Mouse (Mus musculus): Measurements from ENCODE around the gene Fam184b.

The Fam184b gene

DNA sequence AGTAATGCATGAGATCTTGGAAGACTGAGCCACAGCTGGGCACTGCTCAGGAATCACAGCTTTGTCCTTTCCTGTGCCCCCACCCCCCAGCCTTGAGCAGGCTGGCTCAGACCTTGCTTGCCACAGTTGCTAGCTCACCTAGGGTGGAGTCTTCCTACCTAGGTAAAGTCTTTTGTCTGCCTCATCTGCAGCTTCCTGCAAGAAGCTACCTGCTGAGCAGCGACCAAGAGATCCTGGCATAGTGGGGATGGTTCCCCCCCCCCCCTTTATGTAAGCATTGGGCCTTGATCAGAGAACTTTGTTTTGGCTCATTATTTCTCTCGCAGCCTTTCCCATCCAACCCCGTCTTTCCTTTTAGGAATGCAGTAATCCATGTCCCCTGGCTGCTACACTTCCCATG, 17.9 kb downstream of the Fam184b start:
- in situ Hi-C loops (cut with MboI, MseI), result no loop called here

- in situ Hi-C loops (cut with MboI, MseI), result no loop called here
These were observed 40.4 kb downstream of the Fam184b start for GRCm38 (mm10) chr5:45599056-45599455.

GRCm38 (mm10) chr5:45595363-45596039, 43.9 kb downstream of the Fam184b start:
- in situ Hi-C loops (cut with MboI, MseI), result no loop called here

DNA sequence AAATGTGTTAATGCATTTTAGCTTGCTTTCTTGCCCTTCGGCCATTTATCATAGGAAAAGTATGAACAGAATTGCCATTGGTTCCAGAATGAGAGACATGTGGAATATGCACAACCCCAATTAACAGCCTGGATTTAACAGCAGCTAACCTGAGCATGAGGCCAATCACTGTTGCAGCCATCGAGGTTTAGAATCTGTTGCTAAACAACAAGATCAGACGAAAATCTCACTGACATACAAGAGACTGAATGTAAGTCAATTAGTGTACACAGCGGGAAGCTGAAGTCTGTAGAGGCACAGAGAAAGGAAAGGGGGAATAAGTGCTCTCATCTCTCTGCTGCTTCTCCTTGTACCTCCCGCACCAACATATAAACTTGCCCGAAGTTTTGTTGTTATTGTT, 46.1 kb downstream of the Fam184b start:
- in situ Hi-C loops (cut with MboI, MseI), result no loop called here

GRCm38 (mm10) chr5:45590094-45590493, 49.3 kb downstream of the Fam184b start:
- in situ Hi-C loops (cut with MboI, MseI), result no loop called here

DNA sequence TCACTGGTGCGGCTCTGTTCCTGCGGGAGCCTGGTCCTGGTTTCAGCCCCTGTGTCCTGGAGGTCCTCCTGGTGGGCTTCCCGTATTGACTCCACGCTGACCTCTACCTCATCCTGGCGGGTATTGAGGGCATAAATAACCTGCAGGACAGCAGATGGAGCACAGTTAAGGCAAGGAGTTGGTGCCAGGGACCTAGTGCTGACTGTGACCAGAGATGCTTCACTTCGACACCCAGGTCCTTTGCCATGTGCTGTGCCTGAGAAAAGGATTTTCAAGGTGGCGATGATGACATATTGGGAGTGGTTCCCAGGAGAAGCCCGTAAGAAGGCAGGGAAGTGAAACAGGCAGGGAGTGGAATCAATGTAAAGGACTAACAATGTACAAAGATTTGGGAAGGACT, 54.8 kb downstream of the Fam184b start:
- in situ Hi-C loops (cut with MboI, MseI), result no loop called here

DNA sequence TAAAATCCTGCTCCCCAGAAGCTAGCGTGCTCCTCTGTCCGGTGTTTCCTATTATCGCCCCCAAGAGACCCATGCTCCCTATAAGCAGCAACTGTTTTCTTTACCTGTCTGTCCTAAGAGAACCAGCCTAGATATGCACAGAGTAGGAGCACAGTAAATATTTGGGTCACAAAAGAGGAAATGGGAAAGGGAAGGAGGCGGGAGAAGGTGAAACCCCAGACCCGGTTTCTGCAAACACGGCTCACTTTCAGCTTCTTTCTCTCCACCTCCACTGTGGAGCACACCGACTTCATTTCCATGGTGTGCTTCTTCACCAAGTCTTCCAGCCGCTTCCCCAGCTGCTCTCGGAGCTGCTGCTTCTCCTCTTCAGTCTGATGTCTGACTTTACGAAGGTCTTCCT, 59.1 kb downstream of the Fam184b start:
- in situ Hi-C loops (cut with MboI, MseI), result no loop called here

- in situ Hi-C loops (cut with MboI, MseI), result loop anchor here in 1 of 2 experiments (5.0 kb wide), 1 partner anchor 65 kb away; no protein-coding TSS in a partner anchor
These were observed 62.0 kb downstream of the Fam184b start for GRCm38 (mm10) chr5:45577376-45577775.

- in situ Hi-C loops (cut with MboI, MseI), result loop anchor here in 1 of 2 experiments (5.0 kb wide), 1 partner anchor 66 kb away; no protein-coding TSS in a partner anchor
These were observed 62.7 kb downstream of the Fam184b start for GRCm38 (mm10) chr5:45576716-45577115.

DNA sequence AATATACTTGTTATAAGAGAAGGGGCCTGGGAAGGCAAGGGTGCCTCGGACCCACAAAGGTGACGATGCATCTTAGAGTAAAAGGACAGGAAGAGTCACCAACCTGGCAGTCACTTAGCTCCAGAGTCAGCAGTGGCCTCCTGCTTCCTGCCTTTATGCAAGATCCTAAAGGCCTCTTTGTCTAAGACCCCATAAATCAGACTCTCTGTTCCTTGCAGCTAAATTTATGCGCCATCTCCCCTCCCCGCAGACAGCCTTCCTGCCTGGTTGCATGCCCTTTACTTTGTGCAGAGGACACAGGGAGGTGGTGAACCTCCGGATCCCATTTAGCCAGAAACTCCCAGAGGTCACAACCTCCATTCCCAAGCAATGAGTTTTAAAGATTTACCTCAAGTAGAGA, 66.6 kb downstream of the Fam184b start:
- in situ Hi-C loops (cut with MboI, MseI), result loop anchor here in 1 of 2 experiments (25.0 kb wide), 1 partner anchor 764 kb away; no protein-coding TSS in a partner anchor

DNA sequence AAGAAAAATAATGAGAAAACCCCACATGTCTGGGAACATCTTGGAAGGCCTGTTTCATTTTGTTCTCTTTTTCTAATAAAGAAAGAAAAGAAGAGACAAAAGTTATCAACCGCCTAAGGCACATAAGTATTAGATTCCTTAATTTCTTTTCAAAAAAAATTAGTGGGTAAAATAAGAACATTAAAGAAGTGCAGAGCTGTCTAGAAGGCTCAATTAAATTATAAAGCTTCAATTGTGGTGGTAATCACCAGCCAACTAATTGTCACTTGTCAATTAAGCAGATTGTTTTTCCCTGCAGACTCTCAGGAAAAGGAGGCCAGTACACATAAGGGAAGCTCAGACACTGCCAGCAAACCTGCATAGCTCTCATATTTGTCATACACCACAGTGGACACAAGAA, 73.6 kb downstream of the Fam184b start:
- in situ Hi-C loops (cut with MboI, MseI), result loop anchor here in 1 of 2 experiments (25.0 kb wide), 1 partner anchor 771 kb away; no protein-coding TSS in a partner anchor

GRCm38 (mm10) chr5:45564054-45564453, 75.4 kb downstream of the Fam184b start:
- in situ Hi-C loops (cut with MboI, MseI), result loop anchor here in 1 of 2 experiments (25.0 kb wide), 1 partner anchor 773 kb away; no protein-coding TSS in a partner anchor

DNA sequence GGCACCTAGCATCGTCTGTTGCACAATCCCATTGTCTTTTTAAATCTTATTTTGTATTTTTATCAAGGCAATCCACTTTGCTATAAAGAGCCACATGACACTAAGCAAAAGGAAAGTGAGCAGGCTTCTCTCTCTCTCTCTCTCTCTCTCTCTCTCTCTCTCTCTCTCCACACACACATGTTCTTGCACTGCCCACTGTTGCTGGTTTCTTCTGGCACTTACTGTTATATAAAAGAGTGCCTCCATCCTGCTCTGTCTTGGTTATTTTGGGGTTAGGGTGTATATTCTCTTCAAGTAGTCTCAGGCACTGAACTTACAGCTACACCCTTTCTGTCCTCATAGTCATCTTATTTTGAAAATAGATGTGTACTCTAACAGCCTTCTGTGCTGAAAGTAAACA, 89.8 kb downstream of the Fam184b start:
- in situ Hi-C loops (cut with MboI, MseI), result loop anchor here in 1 of 2 experiments (10.0 kb wide), 1 partner anchor 795 kb away; no protein-coding TSS in a partner anchor

DNA sequence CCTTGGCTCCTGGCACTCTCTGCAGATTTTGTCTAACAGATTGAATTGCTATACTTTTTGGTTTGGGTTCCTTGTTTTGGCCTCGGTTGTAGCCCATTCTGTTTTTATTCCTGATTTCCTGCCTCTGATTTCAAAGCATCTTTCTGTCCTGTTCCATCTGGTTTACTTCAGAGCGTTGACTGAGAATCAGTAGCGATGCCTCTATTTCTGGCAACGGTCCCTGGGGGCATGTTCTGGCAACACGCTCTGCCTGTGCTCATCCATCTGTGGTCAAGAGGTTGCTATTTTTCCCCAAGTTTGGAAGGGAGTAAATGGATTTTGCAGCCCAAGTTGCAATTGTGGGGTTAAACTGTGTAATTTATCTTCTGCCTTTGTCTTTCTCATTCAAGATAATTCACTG, 96.0 kb downstream of the Fam184b start:
- in situ Hi-C loops (cut with MboI, MseI), result loop anchor here in 1 of 2 experiments (10.0 kb wide), 1 partner anchor 801 kb away; no protein-coding TSS in a partner anchor

GRCm38 (mm10) chr5:45539502-45539901, 99.9 kb downstream of the Fam184b start:
- in situ Hi-C loops (cut with MboI, MseI), result loop anchor here in 1 of 2 experiments (5.0 kb wide), 1 partner anchor 67 kb away; no protein-coding TSS in a partner anchor

GRCm38 (mm10) chr5:45535177-45535576, 104.2 kb downstream of the Fam184b start:
- in situ Hi-C loops (cut with MboI, MseI), result loop anchor here in 1 of 2 experiments (5.0 kb wide), 1 partner anchor 63 kb away; no protein-coding TSS in a partner anchor

DNA sequence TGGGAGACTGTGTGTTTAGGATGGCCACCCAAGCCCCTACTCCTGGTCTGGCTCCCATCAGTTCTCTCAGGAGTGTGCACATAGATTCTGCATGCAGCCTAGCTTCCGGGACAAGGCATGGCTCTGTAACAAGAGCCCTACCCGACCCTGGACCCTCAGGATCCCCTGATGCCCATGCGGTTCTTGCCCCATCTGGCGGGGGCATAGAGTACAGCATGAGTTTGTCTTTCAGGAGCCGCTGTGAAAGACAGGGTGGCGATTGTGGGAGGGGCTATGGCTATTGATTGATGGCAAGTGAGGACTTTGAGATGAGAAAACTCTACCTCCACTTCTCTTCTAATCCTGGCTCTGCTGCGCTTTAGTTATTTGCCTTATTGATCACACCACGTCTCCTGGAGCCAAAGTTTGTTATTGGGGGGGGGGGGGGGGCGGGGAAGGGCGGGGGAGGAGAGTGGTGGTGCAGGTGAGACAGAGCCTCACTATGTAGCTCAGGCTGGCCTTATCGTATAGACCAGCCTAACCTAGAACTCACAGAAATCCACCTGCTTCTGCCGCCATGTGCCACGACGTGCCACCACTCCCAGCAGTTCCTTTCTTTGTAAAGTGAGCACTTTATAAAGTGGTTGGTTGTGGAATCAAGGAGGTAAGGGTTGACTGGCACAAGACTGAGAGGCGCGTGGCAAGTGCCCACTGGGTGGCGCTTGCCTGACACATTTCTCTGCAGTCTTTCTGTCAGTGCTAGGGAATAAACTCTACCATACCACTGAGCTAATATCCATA, 104.9 kb downstream of the Fam184b start:
- in situ Hi-C loops (cut with MboI, MseI), result loop anchor here in 1 of 2 experiments (5.0 kb wide), 1 partner anchor 62 kb away; no protein-coding TSS in a partner anchor

DNA sequence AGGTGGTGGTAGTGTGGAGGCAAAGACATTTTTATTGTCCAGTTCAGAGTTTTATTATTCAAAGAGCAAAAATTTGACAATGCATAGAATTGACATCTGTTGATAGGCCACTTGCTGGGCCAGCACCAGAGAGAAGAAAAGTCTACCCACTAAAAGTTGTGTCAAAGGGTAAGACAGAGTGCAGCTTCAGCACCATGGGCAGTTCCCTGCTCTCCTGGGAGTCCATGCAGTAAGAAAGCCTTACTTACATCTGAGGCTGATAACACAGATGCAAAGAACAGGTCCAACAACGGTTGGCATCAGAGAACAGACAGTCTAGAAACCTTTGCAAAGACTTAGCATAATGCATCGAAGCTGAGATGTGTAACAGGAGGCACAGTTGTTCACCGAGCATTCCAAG, 109.7 kb downstream of the Fam184b start:
- in situ Hi-C loops (cut with MboI, MseI), result loop anchor here in 1 of 2 experiments (5.0 kb wide), 1 partner anchor 138 kb away; the partner anchor contains the start of gene Ncapg

DNA sequence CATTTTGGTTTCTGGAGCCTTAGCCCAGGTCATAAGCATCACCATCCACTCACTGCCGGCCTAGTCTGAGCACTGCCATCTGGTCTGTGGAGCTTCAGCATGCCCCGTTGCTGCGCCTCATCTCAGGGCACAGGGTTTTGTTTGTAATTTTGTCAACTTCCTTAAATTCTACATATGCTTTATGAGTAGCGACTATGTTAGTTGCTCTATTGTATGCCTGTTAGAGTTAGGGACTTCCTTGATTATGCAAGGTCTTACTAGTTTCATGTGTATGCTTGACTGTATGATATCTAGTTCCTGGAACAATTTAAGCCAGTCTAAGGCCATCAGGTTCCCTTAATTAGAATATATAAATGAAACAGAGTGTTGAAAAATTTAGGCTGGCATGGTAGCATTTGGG, 113.1 kb downstream of the Fam184b start:
- in situ Hi-C loops (cut with MboI, MseI), result loop anchor here in 1 of 2 experiments (5.0 kb wide), 1 partner anchor 141 kb away; the partner anchor contains the start of gene Ncapg

- in situ Hi-C loops (cut with MboI, MseI), result loop anchor here in 1 of 2 experiments (5.0 kb wide), 1 partner anchor 142 kb away; the partner anchor contains the start of gene Ncapg
These were observed 114.3 kb downstream of the Fam184b start for GRCm38 (mm10) chr5:45525101-45525500.

DNA sequence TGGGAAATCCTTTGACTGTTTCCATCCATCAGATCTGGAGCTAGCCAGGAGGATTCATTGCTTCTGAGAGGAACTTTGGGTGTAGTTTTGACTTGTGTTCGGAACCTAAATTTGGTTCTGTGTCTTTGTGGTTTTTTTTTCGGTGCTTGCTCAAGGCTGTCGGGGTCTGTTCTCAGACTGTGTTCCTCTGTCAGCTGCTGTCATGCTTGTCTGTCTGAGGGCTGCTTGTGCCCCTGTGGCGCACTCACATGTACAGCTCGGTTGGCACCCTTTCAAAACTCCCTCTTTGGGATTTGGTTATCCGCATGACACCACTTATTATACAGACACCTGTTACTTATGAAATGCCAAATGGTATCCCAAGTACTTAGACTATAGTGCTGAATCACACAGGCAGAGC, 117.8 kb downstream of the Fam184b start:
- in situ Hi-C loops (cut with MboI, MseI), result loop anchor here in 1 of 2 experiments (5.0 to 25.0 kb wide), 2 partner anchors 146 to 341 kb away; partner anchors contain the start of genes Lcorl and Ncapg

GRCm38 (mm10) chr5:45520809-45521110, 118.7 kb downstream of the Fam184b start:
- in situ Hi-C loops (cut with MboI, MseI), result loop anchor here in 1 of 2 experiments (5.0 to 25.0 kb wide), 2 partner anchors 147 to 342 kb away; partner anchors contain the start of genes Lcorl and Ncapg
